Mouse (Mus musculus): ENCODE results near the gene Cbwd1. TPM values are rescaled to one million over a fixed set of nuclear protein-coding genes. Genes with fewer than 3 reads are reported as not detected.

Cbwd1 gene
- polyA plus RNA-seq, 1 experiment from 2014 or later = 18.1 TPM

DNA sequence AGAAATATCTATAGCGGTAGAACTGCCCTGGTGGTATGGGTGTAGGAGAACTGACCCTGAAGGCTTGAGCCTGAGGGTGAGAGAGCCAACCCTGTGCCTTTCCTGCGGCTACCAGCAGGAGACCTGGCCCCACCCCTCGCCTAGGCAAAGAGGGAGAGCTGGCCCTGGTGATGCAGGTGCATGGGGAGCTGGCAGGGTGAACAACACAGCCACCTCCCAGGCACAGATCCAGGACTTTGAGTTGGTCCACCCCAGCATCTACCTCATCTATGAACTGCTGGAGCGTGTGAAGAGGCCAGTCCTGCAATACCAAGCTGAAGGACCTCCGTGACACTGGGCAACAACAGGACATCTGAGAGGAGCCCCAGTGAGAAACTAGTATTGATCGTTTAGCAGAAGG lies 32.1 kb upstream of the Cbwd1 start:
- no peak overlapping the region for H3K4me2 ChIP-seq
- no peak overlapping the region for H3K9ac ChIP-seq
- H3K4me1 ChIP-seq = no peaks in the 10 kb centered on the region
- WGBS = 63% methylated on average over 6 of the region's 6 CpGs
- H3K9me3 ChIP-seq = no peaks in the 10 kb centered on the region
- no peak overlapping the region for H3K4me3 ChIP-seq
- no peak overlapping the region for H3K27ac ChIP-seq
- H3K36me3 ChIP-seq = no peaks in the 10 kb centered on the region
- peaks cover 5% of the 10 kb centered on the region; the same call in 1 of the 2 replicates for H3K27me3 ChIP-seq
- ATAC-seq (ENCODE audit: insufficient number of reproducible peaks, low FRiP score, low TSS enrichment, low read depth) = no peak

DNA sequence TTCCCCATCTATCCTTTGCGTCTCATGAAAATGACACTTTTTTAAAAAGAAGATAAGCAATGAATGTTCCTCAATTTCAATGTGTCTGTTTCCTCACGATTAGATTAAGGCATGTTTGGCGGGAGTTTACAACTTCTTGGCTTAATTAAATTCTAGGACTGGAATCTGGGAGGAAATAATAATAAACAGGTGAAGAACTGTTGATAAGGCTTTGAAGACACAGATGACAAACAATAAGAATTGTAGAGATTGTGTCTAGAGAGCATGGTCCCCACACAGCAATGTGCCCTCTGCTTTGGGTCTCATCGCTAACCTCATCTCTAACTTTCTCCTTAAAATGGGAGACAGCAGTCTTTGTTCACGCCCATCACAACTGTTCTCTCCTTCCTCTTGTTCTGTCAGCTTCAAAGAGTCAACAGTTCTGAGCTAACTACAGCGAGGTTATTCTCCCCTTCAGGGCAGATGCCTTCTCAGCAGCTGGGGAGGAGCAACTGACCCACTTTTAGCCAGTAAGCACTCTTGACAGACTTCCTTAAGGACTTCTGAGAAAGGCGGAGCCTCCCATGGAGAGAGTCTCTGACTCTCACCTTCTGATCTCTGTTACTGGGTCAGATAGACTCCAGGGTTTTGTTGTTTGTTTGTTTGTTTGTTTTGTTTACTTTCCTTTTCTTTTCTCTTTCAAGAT lies 28.9 kb upstream of the Cbwd1 start:
- no peak for ATAC-seq (ENCODE audit: insufficient number of reproducible peaks, low FRiP score, low TSS enrichment, low read depth)
- H3K4me2 ChIP-seq = no peak overlapping the region
- H3K9me3 ChIP-seq = no peaks in the 10 kb centered on the region
- no peak overlapping the region for H3K27ac ChIP-seq
- 63% methylated on average over 7 of the region's 7 CpGs for WGBS
- no peaks in the 10 kb centered on the region for H3K36me3 ChIP-seq
- H3K4me3 ChIP-seq = no peak overlapping the region
- no peaks in the 10 kb centered on the region for H3K4me1 ChIP-seq
- no peak overlapping the region for H3K9ac ChIP-seq
- H3K27me3 ChIP-seq = no peaks in the 10 kb centered on the region

DNA sequence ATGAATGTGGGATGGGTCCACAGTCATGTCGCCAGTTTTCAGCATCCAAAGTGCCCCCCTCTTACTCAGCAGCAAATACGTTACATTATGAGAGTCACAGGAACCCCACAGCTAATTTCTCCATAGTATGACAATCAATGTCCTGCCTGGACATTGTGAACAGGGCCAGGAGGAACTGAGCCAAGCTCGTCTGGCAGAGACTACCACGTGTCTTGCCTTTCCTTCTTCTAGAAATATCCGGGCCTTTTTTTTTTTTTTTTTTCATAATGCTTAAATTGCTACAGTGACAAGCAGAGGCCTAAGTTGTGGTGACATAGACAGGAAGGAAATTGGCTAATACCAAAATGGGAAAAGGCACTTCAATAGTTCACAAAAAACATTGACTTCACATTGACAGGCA lies 27.4 kb upstream of the Cbwd1 start:
- Histone ChIP-seq H3K36me3 (no peaks in the 10 kb centered on the region), H3K4me1 (no peaks in the 10 kb centered on the region), H3K27me3 (no peaks in the 10 kb centered on the region), H3K4me2 (no peak overlapping the region), H3K27ac (no peak overlapping the region), H3K9ac (no peak overlapping the region), H3K9me3 (no peaks in the 10 kb centered on the region), H3K4me3 (no peak overlapping the region)
- WGBS = 72% methylated on average over 5 of the region's 5 CpGs
- no peak for ATAC-seq (ENCODE audit: insufficient number of reproducible peaks, low FRiP score, low TSS enrichment, low read depth)

GRCm38 (mm10) chr19:24987355-24987754 lies 25.9 kb upstream of the Cbwd1 start:
- no peak overlapping the region for H3K27ac ChIP-seq
- H3K4me3 ChIP-seq = no peak overlapping the region
- no peaks in the 10 kb centered on the region for H3K4me1 ChIP-seq
- H3K4me2 ChIP-seq = no peak overlapping the region
- H3K9ac ChIP-seq = no peak overlapping the region
- no peaks in the 10 kb centered on the region for H3K9me3 ChIP-seq
- H3K27me3 ChIP-seq = no peaks in the 10 kb centered on the region
- no peak for ATAC-seq (ENCODE audit: insufficient number of reproducible peaks, low FRiP score, low TSS enrichment, low read depth)
- H3K36me3 ChIP-seq = no peaks in the 10 kb centered on the region
- 64% methylated on average over 4 of the region's 4 CpGs for WGBS

DNA sequence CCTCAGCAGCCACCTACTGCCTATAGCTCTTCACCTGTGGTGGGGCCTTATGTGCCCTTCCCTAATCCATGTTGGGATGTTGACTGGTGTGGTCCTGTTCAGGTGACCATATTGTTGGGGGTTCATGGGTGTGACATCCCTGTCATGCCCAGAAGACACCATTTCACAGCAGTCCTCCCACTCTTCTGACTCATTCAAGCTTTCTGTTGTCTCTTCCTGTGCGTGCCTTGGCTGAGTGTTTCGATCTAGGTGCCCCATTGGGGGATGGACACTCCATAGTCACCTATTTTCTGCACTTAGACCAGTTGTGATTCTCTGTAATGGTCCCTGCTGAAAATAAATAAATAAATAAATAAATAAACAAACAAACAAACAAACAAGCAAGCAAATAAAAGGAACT lies 23.6 kb upstream of the Cbwd1 start:
- Histone ChIP-seq H3K27ac (no peak overlapping the region), H3K4me1 (no peaks in the 10 kb centered on the region), H3K27me3 (no peaks in the 10 kb centered on the region), H3K4me3 (no peak overlapping the region), H3K9ac (no peak overlapping the region), H3K9me3 (no peaks in the 10 kb centered on the region), H3K36me3 (no peaks in the 10 kb centered on the region), H3K4me2 (no peak overlapping the region)
- ATAC-seq (ENCODE audit: insufficient number of reproducible peaks, low FRiP score, low TSS enrichment, low read depth) = no peak
- 99% methylated on average over 2 of the region's 2 CpGs for WGBS

DNA sequence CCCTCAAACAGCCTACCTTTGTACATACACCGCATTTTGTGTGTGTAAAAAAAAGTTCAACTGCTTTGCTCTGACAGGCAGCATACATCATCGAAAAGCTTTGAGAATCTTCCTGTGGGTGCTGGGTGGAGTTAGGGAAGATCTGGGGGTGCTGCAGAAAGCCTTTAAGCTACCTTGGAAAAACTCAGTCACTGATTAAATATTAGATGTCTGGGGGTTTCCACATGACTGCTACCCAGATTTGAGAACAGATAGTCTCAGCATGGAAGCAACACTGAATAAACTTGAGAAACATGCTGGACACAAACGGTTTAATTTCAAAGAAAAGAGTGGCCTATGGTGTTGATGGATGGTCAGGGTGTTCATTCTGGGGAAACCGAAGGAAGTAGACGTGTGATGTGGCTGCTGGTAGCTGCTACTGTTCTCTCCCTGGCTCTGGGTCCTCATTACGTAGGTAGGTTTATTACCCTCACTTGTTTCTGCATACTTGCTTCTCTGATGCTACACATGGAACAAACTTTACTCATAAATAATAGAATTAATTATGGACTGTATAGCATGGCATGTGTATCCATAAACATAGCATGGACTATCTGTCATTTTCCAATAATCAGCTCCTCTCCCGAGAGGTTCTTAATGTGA lies 22.6 kb upstream of the Cbwd1 start:
- H3K27me3 ChIP-seq = no peaks in the 10 kb centered on the region

GRCm38 (mm10) chr19:24983050-24983449 lies 21.6 kb upstream of the Cbwd1 start:
- 73% methylated on average over 4 of the region's 4 CpGs for WGBS
- H3K27me3 ChIP-seq = no peaks in the 10 kb centered on the region
- H3K4me3 ChIP-seq = no peak overlapping the region
- H3K9me3 ChIP-seq = no peaks in the 10 kb centered on the region
- no peak overlapping the region for H3K9ac ChIP-seq
- no peak for ATAC-seq (ENCODE audit: insufficient number of reproducible peaks, low FRiP score, low TSS enrichment, low read depth)
- no peak overlapping the region for H3K4me2 ChIP-seq
- no peak overlapping the region for H3K27ac ChIP-seq
- H3K4me1 ChIP-seq = no peaks in the 10 kb centered on the region
- no peaks in the 10 kb centered on the region for H3K36me3 ChIP-seq

More for the DNA sequence above, 22.6 kb upstream of the Cbwd1 start:
- Histone ChIP-seq H3K36me3 (no peaks in the 10 kb centered on the region), H3K4me2 (no peak overlapping the region), H3K4me1 (no peaks in the 10 kb centered on the region), H3K27ac (no peak overlapping the region), H3K9me3 (no peaks in the 10 kb centered on the region), H3K4me3 (no peak overlapping the region), H3K9ac (no peak overlapping the region)
- WGBS = 68% methylated on average over 7 of the region's 7 CpGs
- ATAC-seq (ENCODE audit: insufficient number of reproducible peaks, low FRiP score, low TSS enrichment, low read depth) = no peak

GRCm38 (mm10) chr19:24981294-24981693 lies 19.9 kb upstream of the Cbwd1 start:
- Histone ChIP-seq H3K36me3 (no peaks in the 10 kb centered on the region), H3K27me3 (no peaks in the 10 kb centered on the region), H3K9ac (no peak overlapping the region), H3K4me3 (no peak overlapping the region), H3K4me1 (no peaks in the 10 kb centered on the region), H3K4me2 (no peak overlapping the region), H3K9me3 (no peaks in the 10 kb centered on the region), H3K27ac (no peak overlapping the region)
- ATAC-seq (ENCODE audit: insufficient number of reproducible peaks, low FRiP score, low TSS enrichment, low read depth) = no peak
- WGBS = 54% methylated on average over 8 of the region's 8 CpGs

DNA sequence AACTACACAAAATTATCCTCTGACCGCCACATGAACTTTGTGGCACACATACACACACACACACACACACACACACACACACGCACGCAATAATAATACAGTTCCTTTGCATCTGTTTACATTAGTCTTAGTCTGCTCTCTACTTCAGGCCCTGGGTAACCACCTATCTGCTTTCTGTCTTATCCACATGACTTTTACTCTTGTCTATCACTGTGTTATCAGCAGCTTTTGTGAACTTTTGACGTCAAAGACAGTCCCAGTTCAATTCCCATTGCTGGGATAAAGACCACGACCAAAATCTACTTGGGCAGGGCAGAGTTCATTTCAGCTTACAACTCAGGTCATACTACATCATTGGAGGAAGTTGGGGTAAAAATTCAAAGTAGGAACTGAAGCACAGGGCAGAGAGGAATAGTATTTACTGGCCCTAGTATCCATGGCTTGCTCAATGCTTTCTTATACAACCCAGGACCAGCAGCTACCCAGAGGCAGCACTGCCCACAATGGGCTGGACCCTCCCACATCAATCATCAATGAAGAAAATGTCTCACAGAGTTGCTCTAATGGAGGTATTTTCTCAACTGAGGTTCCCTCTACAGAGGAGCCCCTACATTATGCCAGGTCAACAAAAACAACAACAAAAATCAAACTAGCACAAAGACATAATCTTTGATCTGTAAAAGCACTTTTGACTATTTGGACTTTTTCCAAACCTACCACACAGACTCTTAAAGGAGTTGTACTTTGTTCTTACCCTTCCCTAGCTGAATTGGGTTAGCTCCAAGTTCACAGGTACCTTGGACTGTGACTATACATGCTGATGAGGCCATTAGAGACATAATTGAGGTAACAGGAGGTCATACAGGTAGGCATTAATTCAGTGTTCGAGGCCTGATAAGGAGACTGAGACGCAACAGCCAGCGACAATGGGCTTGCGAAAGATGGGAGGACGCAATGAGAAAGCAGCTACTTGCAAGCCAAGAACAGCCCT lies 17.7 kb upstream of the Cbwd1 start:
- H3K27me3 ChIP-seq = no peaks in the 10 kb centered on the region
- no peaks in the 10 kb centered on the region for H3K4me1 ChIP-seq
- no peak overlapping the region for H3K9ac ChIP-seq
- WGBS = 89% methylated on average over 10 of the region's 10 CpGs
- ATAC-seq (ENCODE audit: insufficient number of reproducible peaks, low FRiP score, low TSS enrichment, low read depth) = no peak
- H3K4me2 ChIP-seq = no peak overlapping the region
- no peak overlapping the region for H3K27ac ChIP-seq
- H3K9me3 ChIP-seq = no peaks in the 10 kb centered on the region
- no peak overlapping the region for H3K4me3 ChIP-seq
- no peaks in the 10 kb centered on the region for H3K36me3 ChIP-seq

DNA sequence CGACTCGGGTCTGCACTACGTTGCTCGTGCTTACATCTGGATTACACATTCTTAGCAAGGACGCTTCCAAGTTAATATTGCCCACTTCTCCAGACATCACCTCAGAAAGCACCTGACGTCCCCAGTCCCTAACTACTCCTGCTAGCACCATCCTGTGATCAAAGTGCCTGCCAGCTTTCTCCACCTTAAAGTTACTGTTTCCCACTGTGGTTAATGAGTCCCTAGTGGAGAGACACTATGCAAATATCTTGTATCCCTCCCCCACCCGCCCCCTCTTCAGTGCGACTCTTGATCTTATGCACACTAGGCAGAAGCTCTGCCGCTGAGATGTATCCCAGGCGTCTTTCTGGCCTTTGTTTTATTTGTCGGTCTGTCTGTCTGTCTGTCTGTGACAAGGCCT lies 16.6 kb upstream of the Cbwd1 start:
- H3K27ac ChIP-seq = no peak overlapping the region
- no peak for ATAC-seq (ENCODE audit: insufficient number of reproducible peaks, low FRiP score, low TSS enrichment, low read depth)
- no peaks in the 10 kb centered on the region for H3K36me3 ChIP-seq
- H3K4me1 ChIP-seq = no peaks in the 10 kb centered on the region
- H3K4me2 ChIP-seq = no peak overlapping the region
- H3K27me3 ChIP-seq = no peaks in the 10 kb centered on the region
- 66% methylated on average over 11 of the region's 11 CpGs for WGBS
- no peak overlapping the region for H3K4me3 ChIP-seq
- H3K9me3 ChIP-seq = no peaks in the 10 kb centered on the region
- no peak overlapping the region for H3K9ac ChIP-seq

GRCm38 (mm10) chr19:24972701-24973390 lies 11.4 kb upstream of the Cbwd1 start:
- Histone ChIP-seq H3K36me3 (no peaks in the 10 kb centered on the region), H3K4me1 (no peaks in the 10 kb centered on the region), H3K4me2 (no peak overlapping the region), H3K27me3 (no peaks in the 10 kb centered on the region), H3K27ac (no peak overlapping the region), H3K9me3 (no peaks in the 10 kb centered on the region), H3K9ac (no peak overlapping the region), H3K4me3 (no peak overlapping the region)
- ATAC-seq (ENCODE audit: insufficient number of reproducible peaks, low FRiP score, low TSS enrichment, low read depth) = no peak
- 86% methylated on average over 3 of the region's 3 CpGs for WGBS

All from limb, embryonic 15.5 days (tissue).